ENCODE assay signal across 27 mouse cellular contexts in genomic region chr4:104818986-104819385, GRCm38 (mm10). TPM values are rescaled to one million over a fixed set of nuclear protein-coding genes. Genes with fewer than 3 reads are reported as not detected.
DNase-seq lines count a peak whose midpoint lies in the region; ATAC-seq and TF ChIP-seq lines count a peak whose summit lies in the region.
"Had no signal": no experiment of that assay in that cellular context is flagged by ENCODE, and none has a peak within 500 bp of the region (broad histone marks: within the 10 kb centered on the region; RNA-seq: fewer than 3 reads in every experiment).

No protein-coding gene starts in this region.

- H3K27ac ChIP-seq in forebrain, embryonic 11.5 days (ENCODE audit: low read depth, low read length), result no peak overlapping the region
- H3K27ac ChIP-seq in forebrain, embryonic 13.5 days, result no peak overlapping the region
- peak overlapping the region; percentile 78 for H3K27ac ChIP-seq in liver, postnatal 0 days (ENCODE audit: low read depth)
- H3K27ac ChIP-seq: embryonic facial prominence, embryonic 12.5 days; forebrain, embryonic 12.5 days; heart, embryonic 13.5 days; hindbrain, embryonic 15.5 days had no signal

- no peaks in the 10 kb centered on the region for H3K4me1 ChIP-seq in forebrain, embryonic 11.5 days (replicated peaks; ENCODE audit: control insufficient read depth, insufficient read depth, low read length)
- no peaks in the 10 kb centered on the region for H3K4me1 ChIP-seq in forebrain, embryonic 13.5 days
- peaks cover 23% of the 10 kb centered on the region for H3K4me1 ChIP-seq in liver, postnatal 0 days (ENCODE audit: insufficient read depth)
- H3K4me1 ChIP-seq: embryonic facial prominence, embryonic 12.5 days; forebrain, embryonic 12.5 days; hindbrain, embryonic 15.5 days had no signal

- peak; percentile 40 for DNase-seq in forebrain, embryonic 11.5 days (ENCODE audit: low spot score)
- no peak for DNase-seq in liver, postnatal 0 days
- no peak for DNase-seq in liver
- peak; percentile 51 to 80 for DNase-seq in adrenal gland, postnatal 36 days
- DNase-seq in neural tube, embryonic 10.5 days (ENCODE audit: extremely low spot score, low spot score), result no peak
- DNase-seq: cerebellum, adult 11-12 months; cerebellum, adult 9-10 months; cerebellum, postnatal 25 days; forebrain, postnatal 0 days; gastrocnemius, postnatal 14 days; heart, postnatal 36 days had no signal

- no peak overlapping the region for H3K9ac ChIP-seq in forebrain, embryonic 11.5 days (ENCODE audit: low read length)
- H3K9ac ChIP-seq in forebrain, embryonic 13.5 days, result no peak overlapping the region
- H3K9ac ChIP-seq in liver, postnatal 0 days (replicated peaks), result no peak overlapping the region
- H3K9ac ChIP-seq: embryonic facial prominence, embryonic 12.5 days; forebrain, embryonic 12.5 days; forebrain, postnatal 0 days; heart, embryonic 13.5 days; hindbrain, embryonic 15.5 days had no signal

- no peak overlapping the region for H3K4me2 ChIP-seq in forebrain, embryonic 11.5 days (ENCODE audit: low read depth, low read length, severe bottlenecking)
- H3K4me2 ChIP-seq in forebrain, embryonic 13.5 days, result no peak overlapping the region
- no peak overlapping the region for H3K4me2 ChIP-seq in liver, postnatal 0 days (ENCODE audit: low read depth, low read length)
- H3K4me2 ChIP-seq: embryonic facial prominence, embryonic 12.5 days; forebrain, embryonic 12.5 days; heart, embryonic 13.5 days; hindbrain, embryonic 15.5 days had no signal

- H3K27me3 ChIP-seq in forebrain, embryonic 11.5 days (ENCODE audit: control insufficient read depth, insufficient read depth, low read length), result no peaks in the 10 kb centered on the region
- H3K27me3 ChIP-seq in forebrain, embryonic 13.5 days, result no peaks in the 10 kb centered on the region
- H3K27me3 ChIP-seq in liver, postnatal 0 days (ENCODE audit: insufficient read depth, low read length), result no peaks in the 10 kb centered on the region
- H3K27me3 ChIP-seq: embryonic facial prominence, embryonic 12.5 days; forebrain, embryonic 12.5 days; hindbrain, embryonic 15.5 days had no signal

- ATAC-seq in forebrain, embryonic 11.5 days (replicated peaks; ENCODE audit: low FRiP score), result no peak
- ATAC-seq in forebrain, embryonic 13.5 days, result no peak
- ATAC-seq in liver, postnatal 0 days, result no peak
- no peak for ATAC-seq in cerebellum, adult (ENCODE audit: insufficient number of reproducible peaks, low FRiP score, low TSS enrichment)
- ATAC-seq: forebrain, postnatal 0 days had no signal

- H3K4me3 ChIP-seq in forebrain, embryonic 11.5 days (ENCODE audit: low read depth, low read length), result no peak overlapping the region
- no peak overlapping the region for H3K4me3 ChIP-seq in forebrain, embryonic 13.5 days
- H3K4me3 ChIP-seq in liver, postnatal 0 days (ENCODE audit: low read depth, low read length), result no peak overlapping the region
- H3K4me3 ChIP-seq: embryonic facial prominence, embryonic 12.5 days; forebrain, embryonic 12.5 days; heart, embryonic 13.5 days; hindbrain, embryonic 15.5 days had no signal

- no peak for TF ChIP-seq EP300 in liver, postnatal 0 days (IDR thresholded peaks at IDR 0.05; ENCODE audit: low read depth)

- 55% methylated on average over 4 of the region's 4 CpGs for WGBS in forebrain, embryonic 11.5 days
- 69% methylated on average over 4 of the region's 4 CpGs for WGBS in forebrain, embryonic 13.5 days
- 52% methylated on average over 4 of the region's 4 CpGs for WGBS in liver, postnatal 0 days (ENCODE audit: insufficient replicate concordance)

- no peaks in the 10 kb centered on the region for H3K36me3 ChIP-seq in forebrain, embryonic 11.5 days (ENCODE audit: control insufficient read depth, insufficient read depth, low read length)
- H3K36me3 ChIP-seq in forebrain, embryonic 13.5 days (ENCODE audit: poor library complexity, severe bottlenecking), result no peaks in the 10 kb centered on the region
- H3K36me3 ChIP-seq in liver, postnatal 0 days (replicated peaks; ENCODE audit: insufficient read depth, low read length), result no peaks in the 10 kb centered on the region; the same call in 1 of the 2 replicates
- H3K36me3 ChIP-seq: embryonic facial prominence, embryonic 12.5 days; forebrain, embryonic 12.5 days; heart, embryonic 13.5 days; hindbrain, embryonic 15.5 days had no signal

- H3K9me3 ChIP-seq in forebrain, embryonic 11.5 days (ENCODE audit: control insufficient read depth, low read length), result no peaks in the 10 kb centered on the region
- H3K9me3 ChIP-seq in forebrain, embryonic 13.5 days (replicated peaks), result no peaks in the 10 kb centered on the region; the same call in 1 of the 2 replicates
- no peaks in the 10 kb centered on the region for H3K9me3 ChIP-seq in liver, postnatal 0 days (ENCODE audit: low read length)
- H3K9me3 ChIP-seq: embryonic facial prominence, embryonic 12.5 days; forebrain, embryonic 12.5 days; heart, embryonic 13.5 days; hindbrain, embryonic 15.5 days had no signal

- no peak for TF ChIP-seq CTCF in liver, postnatal 0 days (IDR thresholded peaks at IDR 0.05; ENCODE audit: low read depth)

RNA-seq across cellular contexts. Expression of gene Gm17662, which starts 38.1 kb away (rescaled TPM):
- not detected in 2 replicates for polyA plus RNA-seq in forebrain, embryonic 11.5 days (2014; fragmentation: Nextera tagmentation; extraction: Ambion mirVana)
- not detected in 2 replicates for polyA plus RNA-seq in forebrain, embryonic 13.5 days (2015; fragmentation: Nextera tagmentation; extraction: Ambion mirVana)
- polyA plus RNA-seq in liver, postnatal 0 days (2015; fragmentation: Nextera tagmentation; extraction: Ambion mirVana), result not detected in 2 replicates
- total RNA-seq in adrenal gland, postnatal 36 days (2021), result not detected
- total RNA-seq: adrenal gland, adult 18-20 months; forebrain, postnatal 0 days; gastrocnemius, adult 18-20 months; gastrocnemius, postnatal 14 days; heart, adult 8-10 months; heart, postnatal 36 days; MEL had no signal
- polyA plus RNA-seq: brain, embryonic 14.5 days; C2C12; cortical plate, adult 2 months; embryonic facial prominence, embryonic 12.5 days; forebrain, embryonic 12.5 days; forebrain, postnatal 0 days; gonadal fat pad, adult 2 months; heart, embryonic 13.5 days; heart, postnatal 0 days; hindbrain, embryonic 11.5 days; hindbrain, embryonic 15.5 days had no signal

RNA-seq across cellular contexts. Expression of gene C8b, which starts 52.9 kb away (rescaled TPM):
- not detected in 2 replicates for polyA plus RNA-seq in forebrain, embryonic 11.5 days (2014; fragmentation: Nextera tagmentation; extraction: Ambion mirVana)
- polyA plus RNA-seq in forebrain, embryonic 13.5 days (2015; fragmentation: Nextera tagmentation; extraction: Ambion mirVana), result 0.25 TPM in 1 of 2 replicates, not detected in the other
- polyA plus RNA-seq in liver, postnatal 0 days (2015; fragmentation: Nextera tagmentation; extraction: Ambion mirVana), result 79.2 and 81.8 TPM in 2 replicates
- total RNA-seq in adrenal gland, postnatal 36 days (2021), result under 1 TPM in 1 of 2 experiments, not detected in 1; 0.43 TPM
- total RNA-seq: adrenal gland, adult 18-20 months; gastrocnemius, postnatal 14 days; heart, adult 8-10 months; heart, postnatal 36 days; MEL had no signal
- polyA plus RNA-seq: C2C12; forebrain, embryonic 12.5 days; gonadal fat pad, adult 2 months; heart, postnatal 0 days; hindbrain, embryonic 11.5 days had no signal

RNA-seq across cellular contexts. Expression of gene C8a, which starts 57.2 kb away (rescaled TPM):
- polyA plus RNA-seq in forebrain, embryonic 11.5 days (2014; fragmentation: Nextera tagmentation; extraction: Ambion mirVana), result not detected in 2 replicates
- polyA plus RNA-seq in forebrain, embryonic 13.5 days (2015; fragmentation: Nextera tagmentation; extraction: Ambion mirVana), result not detected in 2 replicates
- 31.1 and 33.1 TPM in 2 replicates for polyA plus RNA-seq in liver, postnatal 0 days (2015; fragmentation: Nextera tagmentation; extraction: Ambion mirVana)
- under 1 TPM; 0.33 to 0.50 TPM for total RNA-seq in adrenal gland, postnatal 36 days (2021)
- total RNA-seq: forebrain, postnatal 0 days; gastrocnemius, postnatal 14 days; heart, adult 8-10 months; heart, postnatal 36 days; MEL had no signal
- polyA plus RNA-seq: C2C12; embryonic facial prominence, embryonic 12.5 days; forebrain, embryonic 12.5 days; forebrain, postnatal 0 days; heart, embryonic 13.5 days; heart, postnatal 0 days; hindbrain, embryonic 11.5 days; hindbrain, embryonic 15.5 days had no signal

Comparison
In these comparisons a context has a peak if more than half of its experiments do, and no peak if none do; other contexts are left out.
1. DNase-seq: peak in forebrain, embryonic 11.5 days (single experiment) and adrenal gland, postnatal 36 days (2 of 2); none in liver, postnatal 0 days (single experiment), liver (single experiment) and neural tube, embryonic 10.5 days (single experiment).
2. RNA of gene C8b, which starts 52.9 kb away (polyA plus RNA-seq): 79.2 to 81.8 TPM in liver, postnatal 0 days; 0.25 TPM in forebrain, embryonic 13.5 days and not detected in forebrain, embryonic 11.5 days; every median in the first group is over 10 times any median in the second.
3. RNA of gene C8a, which starts 57.2 kb away (polyA plus RNA-seq): 31.1 to 33.1 TPM in liver, postnatal 0 days; not detected in forebrain, embryonic 11.5 days and not detected in forebrain, embryonic 13.5 days; every median in the first group is over 10 times any median in the second.